Mouse (Mus musculus): ENCODE results near the gene Mmp15. TPM values are rescaled to one million over a fixed set of nuclear protein-coding genes. Genes with fewer than 3 reads are reported as not detected.

Gene Mmp15
- 7.1 TPM for polyA plus RNA-seq (2015; fragmentation: Illumina TruSeq; extraction: RNeasy Lipid Tissue Mini Kit (QIAGEN cat#74804); ENCODE audit: insufficient read depth, low read depth, low replicate concordance)

DNA sequence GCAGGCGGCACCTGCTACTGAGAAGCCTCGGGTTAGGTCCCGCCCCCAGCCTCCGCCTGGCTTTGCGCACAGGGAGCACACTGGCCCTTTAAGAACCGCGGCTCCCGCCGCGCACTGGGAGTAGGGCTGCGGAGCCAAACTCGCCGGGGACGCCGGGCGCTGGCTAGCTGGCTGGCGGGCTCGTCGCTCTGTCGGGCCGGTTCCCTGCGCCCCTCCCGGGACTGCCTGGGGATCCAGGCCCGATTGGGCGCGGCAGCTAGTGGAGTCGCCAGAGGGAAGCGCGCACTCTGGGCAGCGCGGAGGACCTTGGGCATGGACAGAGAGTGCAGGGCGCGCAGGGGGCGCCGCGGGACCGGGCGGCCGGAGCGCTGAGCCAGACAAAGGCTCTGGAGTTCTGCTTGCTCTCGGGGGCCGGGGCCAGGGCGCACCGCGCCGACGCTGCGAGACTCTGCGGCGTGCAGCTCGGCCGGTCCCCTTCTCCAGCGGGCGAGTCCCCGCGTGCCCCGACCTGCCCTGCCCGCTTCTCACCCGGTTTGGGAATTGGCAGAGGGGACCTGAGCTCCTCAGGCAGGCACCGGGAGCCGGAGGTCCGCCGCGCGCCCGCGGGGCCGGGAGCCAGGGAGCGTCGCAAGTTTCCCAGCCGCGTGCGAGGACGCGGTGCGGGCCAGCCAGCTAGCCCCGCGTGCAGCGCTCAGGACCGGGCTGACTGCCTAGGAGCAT, at the start of gene Mmp15:
Mmp15 (plus strand) TSS at position 118 of the 720 bp plus-strand sequence.

DNA sequence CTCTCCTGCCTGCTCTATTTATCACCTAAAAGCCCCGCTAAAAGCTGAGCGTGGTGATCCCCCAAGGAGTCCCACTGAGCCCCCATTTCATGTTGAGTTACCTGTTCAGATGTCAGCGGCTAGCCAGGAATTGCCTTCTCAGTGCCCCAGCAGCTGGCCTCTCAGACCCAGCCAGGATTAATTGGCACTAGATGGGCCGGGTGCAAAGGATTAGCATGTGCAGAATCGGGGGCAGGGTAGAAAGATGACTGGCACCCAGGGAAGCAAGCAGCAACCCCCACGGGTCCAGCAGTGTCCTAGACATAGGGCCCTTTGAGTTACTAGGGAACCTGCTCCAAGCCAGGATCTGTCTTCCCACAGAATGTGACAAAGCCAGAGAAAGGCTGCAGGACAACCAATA, 45.6 kb upstream of the Mmp15 start, which contains the start of gene Cngb1:
Cngb1 (minus strand) TSS at position 155 of the 400 bp plus-strand sequence.

DNA sequence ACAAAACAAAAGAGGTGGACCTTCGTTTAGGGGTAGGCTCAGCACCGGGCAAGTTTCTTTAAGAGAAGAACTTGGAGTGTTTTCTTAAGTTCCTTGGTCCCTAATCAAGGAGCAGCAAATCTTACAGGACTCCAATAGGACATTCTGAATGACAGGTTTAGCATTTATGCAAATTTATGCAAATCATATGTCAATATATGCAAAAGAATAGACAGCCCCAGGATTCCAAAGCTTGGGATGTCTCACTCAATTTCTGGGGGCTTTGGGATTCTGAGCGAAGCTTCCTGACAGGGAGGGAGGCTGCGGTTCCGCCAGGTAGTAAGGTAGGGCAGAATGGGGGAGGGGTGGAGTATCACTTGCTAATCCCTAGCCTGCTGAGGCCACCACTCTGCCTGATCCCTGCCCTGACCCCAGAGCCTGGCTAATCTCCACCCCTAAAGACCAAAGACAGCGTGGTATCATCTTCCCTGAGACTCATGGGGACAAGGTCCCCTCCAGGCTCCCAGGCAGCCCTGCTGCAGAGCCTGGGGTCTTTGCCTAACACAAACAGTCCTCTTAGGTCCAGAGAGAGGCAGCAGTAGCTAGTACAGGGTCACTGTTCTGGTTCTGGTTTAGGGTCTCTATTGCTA, 41.6 kb upstream of the Mmp15 start, which contains the start of gene Tepp:
Tepp (plus strand) TSS at position 225 of the 629 bp plus-strand sequence.

DNA sequence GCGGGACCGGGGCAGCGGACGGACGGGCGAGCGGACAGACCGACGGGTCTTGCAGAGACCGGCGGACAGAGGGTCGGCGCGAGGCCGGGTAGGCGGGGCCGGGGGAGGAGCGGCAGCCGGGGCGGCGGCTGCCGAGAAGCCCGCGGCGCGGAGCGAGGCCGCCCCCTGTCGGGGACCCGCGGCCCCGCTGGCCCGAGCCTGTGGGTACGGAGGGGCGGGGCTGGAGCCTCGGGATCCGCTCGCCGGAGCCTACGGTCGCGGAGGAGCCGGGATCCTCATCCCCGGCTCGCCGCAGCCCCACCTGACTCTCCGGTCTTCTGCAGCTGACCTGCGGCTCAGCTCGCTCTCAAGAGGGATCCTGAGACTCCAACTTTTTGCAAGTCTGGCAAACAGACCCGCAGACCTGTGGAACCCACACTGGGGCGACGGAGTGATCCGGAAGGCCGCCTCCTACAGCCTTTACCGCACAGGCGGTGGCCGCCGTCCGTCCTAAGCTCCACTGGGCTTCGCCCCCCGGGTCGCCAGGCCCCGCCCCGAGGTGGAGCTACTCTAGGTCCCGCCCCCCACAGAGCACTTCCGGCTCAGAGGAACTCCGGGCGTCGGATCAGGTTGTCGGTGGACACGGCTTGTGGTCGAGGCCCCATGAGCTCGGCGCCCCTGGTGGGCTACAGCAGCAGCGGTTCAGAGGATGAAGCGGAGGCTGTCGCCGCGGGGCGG, 20.2 kb upstream of the Mmp15 start, which contains the start of the genes Zfp319 and Usb1:
Zfp319 (minus strand) TSS at position 231 of the 717 bp plus-strand sequence.
Usb1 (plus strand) TSS at position 565 of the 717 bp plus-strand sequence.

Other genes starting within 250 kb of the Mmp15 start
- gene Kifc3, start 149.5 kb upstream of the Mmp15 start, polyA plus RNA-seq (2015; fragmentation: Illumina TruSeq; extraction: RNeasy Lipid Tissue Mini Kit (QIAGEN cat#74804); ENCODE audit: insufficient read depth, low read depth, low replicate concordance) = 29.2 TPM
- 0.13 TPM for gene Cngb1, start 45.7 kb upstream of the Mmp15 start, polyA plus RNA-seq (2015; fragmentation: Illumina TruSeq; extraction: RNeasy Lipid Tissue Mini Kit (QIAGEN cat#74804); ENCODE audit: insufficient read depth, low read depth, low replicate concordance)
- gene Tepp, start 41.7 kb upstream of the Mmp15 start, polyA plus RNA-seq (2015; fragmentation: Illumina TruSeq; extraction: RNeasy Lipid Tissue Mini Kit (QIAGEN cat#74804); ENCODE audit: insufficient read depth, low read depth, low replicate concordance) = not detected
- 2.1 TPM for gene Zfp319, start 20.3 kb upstream of the Mmp15 start, polyA plus RNA-seq (2015; fragmentation: Illumina TruSeq; extraction: RNeasy Lipid Tissue Mini Kit (QIAGEN cat#74804); ENCODE audit: insufficient read depth, low read depth, low replicate concordance)
- gene Usb1, start 20.0 kb upstream of the Mmp15 start, polyA plus RNA-seq (2015; fragmentation: Illumina TruSeq; extraction: RNeasy Lipid Tissue Mini Kit (QIAGEN cat#74804); ENCODE audit: insufficient read depth, low read depth, low replicate concordance) = 4.9 TPM
- gene Cfap20, start 82.6 kb downstream of the Mmp15 start, polyA plus RNA-seq (2015; fragmentation: Illumina TruSeq; extraction: RNeasy Lipid Tissue Mini Kit (QIAGEN cat#74804); ENCODE audit: insufficient read depth, low read depth, low replicate concordance) = 15.2 TPM
- gene Csnk2a2, start 137.8 kb downstream of the Mmp15 start, polyA plus RNA-seq (2015; fragmentation: Illumina TruSeq; extraction: RNeasy Lipid Tissue Mini Kit (QIAGEN cat#74804); ENCODE audit: insufficient read depth, low read depth, low replicate concordance) = 7.5 TPM
- not detected for gene Ccdc113, start 181.8 kb downstream of the Mmp15 start, polyA plus RNA-seq (2015; fragmentation: Illumina TruSeq; extraction: RNeasy Lipid Tissue Mini Kit (QIAGEN cat#74804); ENCODE audit: insufficient read depth, low read depth, low replicate concordance)
- gene Prss54, start 224.1 kb downstream of the Mmp15 start, polyA plus RNA-seq (2015; fragmentation: Illumina TruSeq; extraction: RNeasy Lipid Tissue Mini Kit (QIAGEN cat#74804); ENCODE audit: insufficient read depth, low read depth, low replicate concordance) = not detected

All from pancreas, adult 10 weeks (tissue).